Mouse (Mus musculus): Measurements from ENCODE around the gene Eif2ak4.

The Eif2ak4 gene

GRCm38 (mm10) chr2:118372561-118372900, 15.9 kb upstream of the Eif2ak4 start:
- no peaks in the 10 kb centered on the region for H3K36me3 ChIP-seq (ENCODE audit: insufficient read depth, low read length)
- H3K4me1 ChIP-seq (replicated peaks; ENCODE audit: low read depth, low read length) = peaks cover 4% of the 10 kb centered on the region
- no peak for TF ChIP-seq CTCF (conservative IDR thresholded peaks at IDR 0.05; ENCODE audit: low read length)
- no peak for TF ChIP-seq POU5F1 (IDR thresholded peaks at IDR 0.05; ENCODE audit: borderline replicate concordance, low read length)
- no peak for TF ChIP-seq NANOG (IDR thresholded peaks at IDR 0.05; ENCODE audit: borderline replicate concordance, low read length)
- peaks cover 66% of the 10 kb centered on the region for H3K27me3 ChIP-seq (ENCODE audit: insufficient read depth, low read length)
- no peaks in the 10 kb centered on the region for H3K9me3 ChIP-seq (ENCODE audit: low read length)
- peak overlapping the region; percentile 76 for H3K4me3 ChIP-seq (replicated peaks; ENCODE audit: low read length)

GRCm38 (mm10) chr2:118372901-118373571, 15.4 kb upstream of the Eif2ak4 start, which contains the start of gene Gpr176:
Gpr176 (minus strand) TSS chr2:118373419.
- H3K4me3 ChIP-seq (replicated peaks; ENCODE audit: low read length) = peak within 1 kb of the TSS; percentile 76
- TF ChIP-seq NANOG (IDR thresholded peaks at IDR 0.05; ENCODE audit: borderline replicate concordance, low read length) (no peak), POU5F1 (IDR thresholded peaks at IDR 0.05; ENCODE audit: borderline replicate concordance, low read length) (no peak), CTCF (conservative IDR thresholded peaks at IDR 0.05; ENCODE audit: low read length) (no peak)
- peaks cover 66% of the 10 kb centered on the region for H3K27me3 ChIP-seq (ENCODE audit: insufficient read depth, low read length)
- H3K4me1 ChIP-seq (replicated peaks; ENCODE audit: low read depth, low read length) = peaks cover 4% of the 10 kb centered on the region
- H3K9me3 ChIP-seq (ENCODE audit: low read length) = no peaks in the 10 kb centered on the region
- H3K36me3 ChIP-seq (ENCODE audit: insufficient read depth, low read length) = no peaks in the 10 kb centered on the region

- peak overlapping the region; percentile 76 for H3K4me3 ChIP-seq (replicated peaks; ENCODE audit: low read length)
- H3K27me3 ChIP-seq (ENCODE audit: insufficient read depth, low read length) = peaks cover 67% of the 10 kb centered on the region
- H3K9me3 ChIP-seq (ENCODE audit: low read length) = no peaks in the 10 kb centered on the region
- no peaks in the 10 kb centered on the region for H3K36me3 ChIP-seq (ENCODE audit: insufficient read depth, low read length)
- peaks cover 4% of the 10 kb centered on the region for H3K4me1 ChIP-seq (replicated peaks; ENCODE audit: low read depth, low read length)
- TF ChIP-seq NANOG (IDR thresholded peaks at IDR 0.05; ENCODE audit: borderline replicate concordance, low read length) (no peak), CTCF (conservative IDR thresholded peaks at IDR 0.05; ENCODE audit: low read length) (no peak), POU5F1 (IDR thresholded peaks at IDR 0.05; ENCODE audit: borderline replicate concordance, low read length) (no peak)
These were observed 14.7 kb upstream of the Eif2ak4 start for GRCm38 (mm10) chr2:118373572-118374279.

- Histone ChIP-seq H3K27me3 (ENCODE audit: insufficient read depth, low read length) (peaks cover 57% of the 10 kb centered on the region), H3K4me3 (replicated peaks; ENCODE audit: low read length) (no peak overlapping the region), H3K4me1 (replicated peaks; ENCODE audit: low read depth, low read length) (peaks cover 4% of the 10 kb centered on the region), H3K36me3 (ENCODE audit: insufficient read depth, low read length) (no peaks in the 10 kb centered on the region), H3K9me3 (ENCODE audit: low read length) (no peaks in the 10 kb centered on the region)
- no peak for TF ChIP-seq CTCF (conservative IDR thresholded peaks at IDR 0.05; ENCODE audit: low read length)
- no peak for TF ChIP-seq NANOG (IDR thresholded peaks at IDR 0.05; ENCODE audit: borderline replicate concordance, low read length)
- no peak for TF ChIP-seq POU5F1 (IDR thresholded peaks at IDR 0.05; ENCODE audit: borderline replicate concordance, low read length)
These were observed 12.9 kb upstream of the Eif2ak4 start for GRCm38 (mm10) chr2:118375522-118375921.

GRCm38 (mm10) chr2:118375931-118376330, 12.5 kb upstream of the Eif2ak4 start:
- Histone ChIP-seq H3K36me3 (ENCODE audit: insufficient read depth, low read length) (no peaks in the 10 kb centered on the region), H3K9me3 (ENCODE audit: low read length) (no peaks in the 10 kb centered on the region), H3K27me3 (ENCODE audit: insufficient read depth, low read length) (peaks cover 54% of the 10 kb centered on the region), H3K4me1 (replicated peaks; ENCODE audit: low read depth, low read length) (peaks cover 4% of the 10 kb centered on the region), H3K4me3 (replicated peaks; ENCODE audit: low read length) (no peak overlapping the region)
- TF ChIP-seq NANOG (IDR thresholded peaks at IDR 0.05; ENCODE audit: borderline replicate concordance, low read length) (no peak), POU5F1 (IDR thresholded peaks at IDR 0.05; ENCODE audit: borderline replicate concordance, low read length) (no peak), CTCF (conservative IDR thresholded peaks at IDR 0.05; ENCODE audit: low read length) (no peak)

- Histone ChIP-seq H3K27me3 (ENCODE audit: insufficient read depth, low read length) (peaks cover 27% of the 10 kb centered on the region), H3K36me3 (ENCODE audit: insufficient read depth, low read length) (no peaks in the 10 kb centered on the region), H3K4me1 (replicated peaks; ENCODE audit: low read depth, low read length) (no peaks in the 10 kb centered on the region), H3K4me3 (replicated peaks; ENCODE audit: low read length) (no peak overlapping the region), H3K9me3 (ENCODE audit: low read length) (no peaks in the 10 kb centered on the region)
- TF ChIP-seq CTCF (conservative IDR thresholded peaks at IDR 0.05; ENCODE audit: low read length) (no peak), NANOG (IDR thresholded peaks at IDR 0.05; ENCODE audit: borderline replicate concordance, low read length) (no peak), POU5F1 (IDR thresholded peaks at IDR 0.05; ENCODE audit: borderline replicate concordance, low read length) (no peak)
These were observed 8.7 kb upstream of the Eif2ak4 start for GRCm38 (mm10) chr2:118379756-118380155.

GRCm38 (mm10) chr2:118383387-118383786, 5.0 kb upstream of the Eif2ak4 start:
- Histone ChIP-seq H3K36me3 (ENCODE audit: insufficient read depth, low read length) (no peaks in the 10 kb centered on the region), H3K27me3 (ENCODE audit: insufficient read depth, low read length) (peaks cover 11% of the 10 kb centered on the region), H3K9me3 (ENCODE audit: low read length) (no peaks in the 10 kb centered on the region), H3K4me3 (replicated peaks; ENCODE audit: low read length) (no peak overlapping the region), H3K4me1 (replicated peaks; ENCODE audit: low read depth, low read length) (peaks cover 9% of the 10 kb centered on the region)
- TF ChIP-seq CTCF (conservative IDR thresholded peaks at IDR 0.05; ENCODE audit: low read length) = no peak
- no peak for TF ChIP-seq POU5F1 (IDR thresholded peaks at IDR 0.05; ENCODE audit: borderline replicate concordance, low read length)
- TF ChIP-seq NANOG (IDR thresholded peaks at IDR 0.05; ENCODE audit: borderline replicate concordance, low read length) = no peak

GRCm38 (mm10) chr2:118389569-118389968, 1.2 kb downstream of the Eif2ak4 start:
- Histone ChIP-seq H3K4me3 (replicated peaks; ENCODE audit: low read length) (peak overlapping the region; percentile 86), H3K27me3 (ENCODE audit: insufficient read depth, low read length) (peaks cover 2% of the 10 kb centered on the region), H3K9me3 (ENCODE audit: low read length) (peaks cover 5% of the 10 kb centered on the region), H3K36me3 (ENCODE audit: insufficient read depth, low read length) (no peaks in the 10 kb centered on the region; the same call in 1 of the 2 replicates), H3K4me1 (replicated peaks; ENCODE audit: low read depth, low read length) (peaks cover 21% of the 10 kb centered on the region)
- TF ChIP-seq POU5F1 (IDR thresholded peaks at IDR 0.05; ENCODE audit: borderline replicate concordance, low read length) (no peak), CTCF (conservative IDR thresholded peaks at IDR 0.05; ENCODE audit: low read length) (no peak), NANOG (IDR thresholded peaks at IDR 0.05; ENCODE audit: borderline replicate concordance, low read length) (no peak)
